ENCODE assay signal across 8 mouse cellular contexts in the genomic region with DNA sequence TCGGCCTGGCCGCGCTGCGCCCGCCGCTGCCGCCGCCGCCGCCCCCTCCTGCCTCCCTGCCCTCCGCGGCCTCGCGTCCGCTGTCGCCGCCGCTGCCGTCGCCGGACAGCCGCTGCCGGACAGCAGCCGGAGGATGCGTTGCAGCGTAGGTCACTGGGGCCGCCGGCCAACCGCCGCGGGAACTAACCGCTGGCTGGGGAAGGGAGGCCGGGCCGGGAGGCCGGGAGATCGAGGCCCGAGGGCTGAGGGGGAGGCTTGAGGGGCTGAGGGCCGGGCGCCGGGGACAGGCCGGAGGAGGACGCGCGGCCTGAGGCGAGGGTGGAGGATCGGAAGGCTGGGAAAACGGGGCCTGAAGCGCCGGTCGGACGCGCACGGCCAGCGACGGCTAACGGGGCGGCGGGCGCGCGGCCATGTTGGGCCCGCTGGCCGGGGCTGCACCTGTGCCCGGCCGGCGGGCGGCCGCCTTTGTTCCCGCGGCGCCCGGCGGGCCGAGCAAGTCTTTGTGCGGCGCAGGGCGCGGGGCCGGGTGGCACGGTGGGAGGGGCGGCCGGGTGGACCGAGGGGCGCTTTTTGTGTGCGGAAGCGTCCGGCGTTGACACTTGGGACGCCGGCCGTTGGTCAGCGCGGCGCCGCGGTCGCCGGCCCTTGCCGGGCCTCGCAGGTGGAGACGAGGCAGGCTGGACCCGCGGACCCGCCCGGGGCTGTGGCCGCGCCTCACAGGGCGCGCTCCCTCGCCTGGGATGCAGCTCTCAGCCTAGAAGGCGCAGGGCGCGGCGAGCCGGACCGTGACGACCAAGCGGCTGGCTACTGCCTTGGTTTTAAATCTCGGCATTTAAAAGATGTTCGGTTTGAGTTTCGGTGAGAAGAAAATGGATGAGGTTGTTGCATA. TPM values are rescaled to one million over a fixed set of nuclear protein-coding genes. Genes with fewer than 3 reads are reported as not detected.
A peak's percentile ranks its signal among the peaks of the same experiment; 100 is the strongest.
DNase-seq lines count a peak whose midpoint lies in the region; ATAC-seq and TF ChIP-seq lines count a peak whose summit lies in the region.

No protein-coding gene starts in this region.

- no peaks in the 10 kb centered on the region for H3K27me3 ChIP-seq in embryonic facial prominence, embryonic 10.5 days (replicated peaks; ENCODE audit: low read depth, poor library complexity, severe bottlenecking)
- H3K27me3 ChIP-seq in kidney, adult 2 months (replicated peaks; ENCODE audit: control insufficient read depth, insufficient read depth, low read length), result no peaks in the 10 kb centered on the region
- H3K27me3 ChIP-seq in liver, embryonic 11.5 days (replicated peaks; ENCODE audit: control insufficient read depth, insufficient read depth, low read length), result no peaks in the 10 kb centered on the region
- no peaks in the 10 kb centered on the region for H3K27me3 ChIP-seq in stomach, embryonic 15.5 days (replicated peaks)

- peak overlapping the region; percentile 100 for H3K27ac ChIP-seq in embryonic facial prominence, embryonic 10.5 days (replicated peaks)
- peak overlapping the region; percentile 21; the same call in 1 of the 2 replicates for H3K27ac ChIP-seq in kidney, adult 2 months (ENCODE audit: insufficient read depth, low read depth, low read length)
- H3K27ac ChIP-seq in liver, embryonic 11.5 days (ENCODE audit: low read depth, low read length), result peak overlapping the region; percentile 97
- H3K27ac ChIP-seq in stomach, embryonic 15.5 days, result peak overlapping the region; percentile 96

- peak; percentile 48 for ATAC-seq in liver, embryonic 11.5 days (replicated peaks; ENCODE audit: low FRiP score)
- peak; percentile 54 for ATAC-seq in stomach, embryonic 15.5 days (ENCODE audit: insufficient read depth, low FRiP score, low read depth)

- no peak for TF ChIP-seq POLR2A in kidney, adult 2 months (IDR thresholded peaks at IDR 0.05; ENCODE audit: low read depth, low read length)

- H3K9me3 ChIP-seq in embryonic facial prominence, embryonic 10.5 days, result no peaks in the 10 kb centered on the region
- no peaks in the 10 kb centered on the region for H3K9me3 ChIP-seq in liver, embryonic 11.5 days (ENCODE audit: control insufficient read depth, low read length)
- no peaks in the 10 kb centered on the region for H3K9me3 ChIP-seq in stomach, embryonic 15.5 days

- peak overlapping the region; percentile 99 for H3K4me3 ChIP-seq in embryonic facial prominence, embryonic 10.5 days
- peak overlapping the region; percentile 86 for H3K4me3 ChIP-seq in kidney, adult 2 months (ENCODE audit: insufficient read depth, low read depth, low read length)
- H3K4me3 ChIP-seq in liver, embryonic 11.5 days (ENCODE audit: low read depth, low read length), result peak overlapping the region; percentile 98
- peak overlapping the region; percentile 80 for H3K4me3 ChIP-seq in stomach, embryonic 15.5 days (replicated peaks)

- H3K4me1 ChIP-seq in embryonic facial prominence, embryonic 10.5 days, result peaks cover 61% of the 10 kb centered on the region
- no peaks in the 10 kb centered on the region for H3K4me1 ChIP-seq in kidney, adult 2 months (ENCODE audit: control insufficient read depth, insufficient read depth, low read length)
- peaks cover 35% of the 10 kb centered on the region for H3K4me1 ChIP-seq in liver, embryonic 11.5 days (replicated peaks; ENCODE audit: control insufficient read depth, insufficient read depth, low read length)
- peaks cover 14% of the 10 kb centered on the region; the same call in 1 of the 2 replicates for H3K4me1 ChIP-seq in stomach, embryonic 15.5 days

- peak overlapping the region; percentile 98 for H3K9ac ChIP-seq in liver, embryonic 11.5 days (ENCODE audit: low read depth, low read length)
- peak overlapping the region; percentile 97 for H3K9ac ChIP-seq in stomach, embryonic 15.5 days

- WGBS in embryonic facial prominence, embryonic 10.5 days, result 2% methylated on average over 121 of the region's 121 CpGs
- WGBS in kidney, adult 2 months, result under 1% methylated on average over 112 of the region's 121 CpGs
- WGBS in liver, embryonic 11.5 days, result under 1% methylated on average over 99 of the region's 121 CpGs
- under 1% methylated on average over 108 of the region's 121 CpGs for WGBS in stomach, embryonic 15.5 days

- peak; percentile 14 to 53 for DNase-seq in urinary bladder, adult 18-20 months (ENCODE audit: low spot score in 2 of 2)
- DNase-seq in urinary bladder, postnatal 10 days (ENCODE audit: low spot score), result no peak
- peak; percentile 76 for DNase-seq in embryonic facial prominence, embryonic 10.5 days (ENCODE audit: low spot score)
- DNase-seq in heart, adult 18-20 months, result peak; percentile 46 to 60
- peak; percentile 75 for DNase-seq in kidney, adult 2 months
- DNase-seq in liver, embryonic 11.5 days (ENCODE audit: low spot score), result peak; percentile 80
- peak; percentile 33 to 39 for DNase-seq in natural killer cell, adult 2 months (ENCODE audit: low spot score in 2 of 2)

- H3K36me3 ChIP-seq in embryonic facial prominence, embryonic 10.5 days (replicated peaks), result peaks cover 24% of the 10 kb centered on the region
- H3K36me3 ChIP-seq in kidney, adult 2 months (ENCODE audit: control insufficient read depth, insufficient read depth, low read length), result no peaks in the 10 kb centered on the region
- no peaks in the 10 kb centered on the region for H3K36me3 ChIP-seq in liver, embryonic 11.5 days (ENCODE audit: control insufficient read depth, insufficient read depth, low read length)
- H3K36me3 ChIP-seq in stomach, embryonic 15.5 days, result no peaks in the 10 kb centered on the region

- H3K4me2 ChIP-seq in liver, embryonic 11.5 days, result peak overlapping the region; percentile 90
- peak overlapping the region; percentile 77 for H3K4me2 ChIP-seq in stomach, embryonic 15.5 days

- TF ChIP-seq CTCF in kidney, adult 2 months (conservative IDR thresholded peaks at IDR 0.05; ENCODE audit: insufficient read depth, insufficient read length, low read depth, low read length), result no peak

RNA-seq across cellular contexts. Expression of gene Nsd2, which starts 0.5 kb away (rescaled TPM):
- polyA plus RNA-seq in embryonic facial prominence, embryonic 10.5 days (2016; fragmentation: Nextera tagmentation; extraction: Ambion mirVana), result 77.2 and 91.2 TPM in 2 replicates
- 10 to 100 TPM; 22.2 to 22.8 TPM for total RNA-seq in heart, adult 18-20 months (2021)
- 6.3 and 6.8 TPM in 2 replicates for polyA plus RNA-seq in kidney, adult 2 months (2012; rRNA removed)
- polyA plus RNA-seq in liver, embryonic 11.5 days (2014; fragmentation: Nextera tagmentation; extraction: Ambion mirVana), result 48.6 and 62.5 TPM in 2 replicates
- 37.3 and 37.9 TPM in 2 replicates for polyA plus RNA-seq in stomach, embryonic 15.5 days (2015; fragmentation: Nextera tagmentation; extraction: Ambion mirVana)

RNA-seq across cellular contexts. Expression of gene Letm1, which starts 38.4 kb away (rescaled TPM):
- 56.3 and 59.8 TPM in 2 replicates for polyA plus RNA-seq in embryonic facial prominence, embryonic 10.5 days (2016; fragmentation: Nextera tagmentation; extraction: Ambion mirVana)
- total RNA-seq in heart, adult 18-20 months (2021), result 100 to 1,000 TPM; 141 to 143 TPM
- polyA plus RNA-seq in kidney, adult 2 months (2012; rRNA removed), result 85.1 and 91.6 TPM in 2 replicates
- polyA plus RNA-seq in liver, embryonic 11.5 days (2014; fragmentation: Nextera tagmentation; extraction: Ambion mirVana), result 53.5 and 54.2 TPM in 2 replicates
- polyA plus RNA-seq in stomach, embryonic 15.5 days (2015; fragmentation: Nextera tagmentation; extraction: Ambion mirVana), result 44.3 and 44.7 TPM in 2 replicates

Comparison
In these comparisons a context has a peak if more than half of its experiments do, and no peak if none do; other contexts are left out.
1. H3K27ac ChIP-seq: peak in every context shown above with its lines; median percentile 100 in embryonic facial prominence, embryonic 10.5 days; 97 in liver, embryonic 11.5 days; 96 in stomach, embryonic 15.5 days; 21 in kidney, adult 2 months.